Mouse (Mus musculus): ENCODE results near the gene Otoa.

Gene Otoa

DNA sequence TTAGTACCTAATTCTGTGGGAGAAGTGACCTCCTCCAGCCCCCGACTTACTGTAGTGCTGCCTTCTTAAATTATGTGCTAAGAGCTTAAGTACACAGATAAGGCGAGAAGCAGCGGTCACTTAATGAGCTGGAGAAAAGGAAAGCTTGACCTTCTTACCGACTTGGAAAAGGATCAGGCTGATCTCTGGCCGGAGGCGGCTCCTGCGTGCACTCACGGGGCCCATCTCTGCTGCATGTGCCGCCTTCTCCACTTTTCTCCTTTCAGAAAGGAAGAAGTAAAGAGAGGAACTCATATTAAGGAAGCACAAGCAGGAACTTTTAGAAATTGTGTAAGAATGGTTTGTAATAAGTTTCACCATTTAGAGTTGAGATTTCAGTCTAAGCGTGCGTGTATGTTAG, 7.2 kb upstream of the Otoa start, which contains the start of gene Igsf6:
Igsf6 (minus strand) TSS at position 292 of the 400 bp plus-strand sequence.
- Histone ChIP-seq H3K9me3 (ENCODE audit: low read length) (no peaks in the 10 kb centered on the region), H3K4me1 (replicated peaks; ENCODE audit: low read depth, low read length) (peaks cover 6% of the 10 kb centered on the region)
- TF ChIP-seq POU5F1 (IDR thresholded peaks at IDR 0.05; ENCODE audit: borderline replicate concordance, low read length) (no peak), NANOG (IDR thresholded peaks at IDR 0.05; ENCODE audit: borderline replicate concordance, low read length) (no peak), CTCF (conservative IDR thresholded peaks at IDR 0.05; ENCODE audit: low read length) (no peak)

DNA sequence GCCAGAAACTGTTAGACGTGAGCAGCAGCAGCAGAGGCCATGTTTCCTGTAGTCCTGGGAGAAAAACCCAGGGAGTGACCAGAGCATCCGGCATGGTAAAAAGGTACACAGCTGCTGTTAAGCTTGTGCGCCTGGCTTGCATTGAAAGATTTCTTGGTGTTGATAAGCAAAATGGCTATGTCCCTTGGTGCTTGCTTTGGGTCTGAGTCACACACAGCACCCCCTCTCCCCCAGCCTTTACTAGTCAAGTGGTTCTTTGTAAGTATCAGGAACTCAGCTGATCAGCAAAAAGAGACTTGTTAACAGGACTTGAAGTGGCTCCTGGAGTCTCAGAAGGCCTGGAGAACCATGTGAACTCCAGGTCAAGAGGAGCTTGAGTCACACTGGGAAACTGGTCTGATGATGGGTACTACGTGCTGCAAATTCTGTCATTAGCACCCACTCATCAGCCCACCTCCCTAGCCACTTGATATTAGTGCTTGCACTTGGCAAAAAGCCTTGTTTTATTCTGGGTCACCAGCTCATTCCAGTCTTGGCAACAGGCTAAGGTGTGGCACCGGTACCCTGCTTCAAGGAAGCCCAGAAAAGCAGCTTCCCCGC, 6.5 kb upstream of the Otoa start:
- peaks cover 61% of the 10 kb centered on the region for H3K36me3 ChIP-seq (ENCODE audit: insufficient read depth, low read length)
- H3K4me1 ChIP-seq (replicated peaks; ENCODE audit: low read depth, low read length) = peaks cover 6% of the 10 kb centered on the region
- TF ChIP-seq POU5F1 (IDR thresholded peaks at IDR 0.05; ENCODE audit: borderline replicate concordance, low read length) = no peak
- no peak for TF ChIP-seq CTCF (conservative IDR thresholded peaks at IDR 0.05; ENCODE audit: low read length)
- no peak for TF ChIP-seq NANOG (IDR thresholded peaks at IDR 0.05; ENCODE audit: borderline replicate concordance, low read length)
- H3K27me3 ChIP-seq (ENCODE audit: insufficient read depth, low read length) = no peaks in the 10 kb centered on the region
- no peaks in the 10 kb centered on the region for H3K9me3 ChIP-seq (ENCODE audit: low read length)
- H3K4me3 ChIP-seq (replicated peaks; ENCODE audit: low read length) = no peak overlapping the region

More for the DNA sequence above, 7.2 kb upstream of the Otoa start, which contains the start of gene Igsf6:
- Histone ChIP-seq H3K36me3 (ENCODE audit: insufficient read depth, low read length) (peaks cover 64% of the 10 kb centered on the region), H3K27me3 (ENCODE audit: insufficient read depth, low read length) (no peaks in the 10 kb centered on the region), H3K4me3 (replicated peaks; ENCODE audit: low read length) (no peak within 1 kb of the TSS)

DNA sequence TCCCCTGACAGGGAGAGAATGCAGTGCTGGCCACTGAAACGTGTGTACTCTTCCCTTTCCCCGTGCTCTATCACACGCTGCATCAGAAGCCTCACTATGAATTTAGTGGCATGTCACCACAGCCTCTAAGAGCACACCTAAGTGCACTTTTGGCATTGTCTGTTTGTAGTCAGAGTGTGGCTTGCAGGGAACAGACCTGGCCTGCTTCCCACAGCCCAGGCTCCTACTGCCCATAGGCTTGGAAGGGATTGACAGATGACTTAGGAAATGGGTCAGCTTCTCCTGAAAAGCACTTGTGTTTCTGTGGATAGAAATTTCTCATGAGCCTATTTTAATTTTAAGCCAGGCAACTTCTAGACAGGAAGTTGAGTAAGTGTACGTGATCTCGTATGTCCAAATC, 6.0 kb upstream of the Otoa start:
- no peaks in the 10 kb centered on the region for H3K9me3 ChIP-seq (ENCODE audit: low read length)
- TF ChIP-seq POU5F1 (IDR thresholded peaks at IDR 0.05; ENCODE audit: borderline replicate concordance, low read length) (no peak), NANOG (IDR thresholded peaks at IDR 0.05; ENCODE audit: borderline replicate concordance, low read length) (no peak), CTCF (conservative IDR thresholded peaks at IDR 0.05; ENCODE audit: low read length) (no peak)
- peaks cover 6% of the 10 kb centered on the region for H3K4me1 ChIP-seq (replicated peaks; ENCODE audit: low read depth, low read length)
- H3K36me3 ChIP-seq (ENCODE audit: insufficient read depth, low read length) = peaks cover 56% of the 10 kb centered on the region
- H3K27me3 ChIP-seq (ENCODE audit: insufficient read depth, low read length) = no peaks in the 10 kb centered on the region
- H3K4me3 ChIP-seq (replicated peaks; ENCODE audit: low read length) = no peak overlapping the region

DNA sequence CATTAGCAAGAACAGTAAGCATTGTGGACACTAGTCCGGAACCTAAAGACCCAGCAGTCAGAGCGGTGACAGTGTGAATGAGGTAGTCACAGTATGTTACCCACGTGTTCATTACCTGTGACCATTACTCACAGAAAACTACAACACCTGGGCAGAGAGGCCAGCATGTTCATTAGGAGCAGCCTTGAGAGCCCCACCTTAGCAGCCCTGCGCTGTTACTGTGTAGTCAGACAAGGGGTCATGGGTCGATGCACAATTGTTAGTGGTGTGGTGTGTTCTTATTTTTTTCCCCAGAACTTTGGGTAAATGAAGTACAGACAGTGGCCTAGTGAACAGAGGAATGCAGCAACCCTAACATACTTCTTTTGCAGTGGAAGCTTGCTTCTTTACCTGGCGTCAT, 4.1 kb upstream of the Otoa start:
- H3K27me3 ChIP-seq (ENCODE audit: insufficient read depth, low read length) = no peaks in the 10 kb centered on the region
- no peaks in the 10 kb centered on the region for H3K9me3 ChIP-seq (ENCODE audit: low read length)
- TF ChIP-seq CTCF (conservative IDR thresholded peaks at IDR 0.05; ENCODE audit: low read length) (no peak), NANOG (IDR thresholded peaks at IDR 0.05; ENCODE audit: borderline replicate concordance, low read length) (no peak), POU5F1 (IDR thresholded peaks at IDR 0.05; ENCODE audit: borderline replicate concordance, low read length) (no peak)
- H3K4me1 ChIP-seq (replicated peaks; ENCODE audit: low read depth, low read length) = peaks cover 6% of the 10 kb centered on the region
- H3K4me3 ChIP-seq (replicated peaks; ENCODE audit: low read length) = no peak overlapping the region
- H3K36me3 ChIP-seq (ENCODE audit: insufficient read depth, low read length) = peaks cover 37% of the 10 kb centered on the region

DNA sequence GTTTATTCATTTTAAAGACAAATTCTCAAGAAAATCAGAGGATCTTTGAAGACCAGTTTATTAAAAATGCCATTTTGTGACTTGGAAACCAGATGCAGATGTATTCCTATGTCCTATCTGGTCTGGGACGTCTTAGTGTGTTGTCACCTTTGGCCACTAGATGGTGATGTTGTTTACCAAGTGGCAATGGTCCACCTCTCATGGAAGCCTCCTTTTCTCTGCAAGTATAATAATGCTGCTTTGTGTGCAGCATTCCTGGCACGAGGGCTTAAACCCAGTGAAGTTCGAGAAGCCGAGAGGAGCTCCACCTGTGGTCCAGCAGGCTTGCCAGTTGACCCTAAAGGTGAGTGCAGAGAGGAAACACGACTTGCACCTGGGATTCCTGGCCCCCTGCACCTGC, 3.6 kb upstream of the Otoa start:
- Histone ChIP-seq H3K9me3 (ENCODE audit: low read length) (no peaks in the 10 kb centered on the region), H3K4me3 (replicated peaks; ENCODE audit: low read length) (no peak overlapping the region), H3K4me1 (replicated peaks; ENCODE audit: low read depth, low read length) (peaks cover 6% of the 10 kb centered on the region), H3K36me3 (ENCODE audit: insufficient read depth, low read length) (peaks cover 36% of the 10 kb centered on the region), H3K27me3 (ENCODE audit: insufficient read depth, low read length) (no peaks in the 10 kb centered on the region)
- TF ChIP-seq NANOG (IDR thresholded peaks at IDR 0.05; ENCODE audit: borderline replicate concordance, low read length) (no peak), CTCF (conservative IDR thresholded peaks at IDR 0.05; ENCODE audit: low read length) (peak; percentile 67)

DNA sequence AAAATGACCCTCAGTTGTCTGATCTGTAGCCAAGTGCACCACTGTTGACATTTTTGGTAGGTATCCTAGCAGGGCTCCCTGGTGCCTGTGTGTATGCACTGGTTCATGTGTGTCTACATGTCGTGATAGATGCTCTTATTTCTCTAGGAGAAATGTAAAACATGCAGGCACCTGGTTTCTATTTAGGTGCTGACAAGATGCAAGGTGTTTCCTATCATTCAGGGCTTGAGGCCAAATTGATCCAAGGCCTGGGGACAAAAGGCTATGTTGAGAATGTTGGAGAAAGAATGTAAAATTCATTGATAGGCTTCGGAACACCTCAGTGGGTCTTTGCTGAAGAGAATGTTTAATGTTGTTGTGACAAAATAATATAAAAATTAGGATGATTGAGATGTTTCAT, 366 bp downstream of the Otoa start:
- no peak for TF ChIP-seq NANOG (IDR thresholded peaks at IDR 0.05; ENCODE audit: borderline replicate concordance, low read length)
- TF ChIP-seq CTCF (conservative IDR thresholded peaks at IDR 0.05; ENCODE audit: low read length) = no peak
- TF ChIP-seq POU5F1 (IDR thresholded peaks at IDR 0.05; ENCODE audit: borderline replicate concordance, low read length) = no peak
- Histone ChIP-seq H3K9me3 (ENCODE audit: low read length) (no peaks in the 10 kb centered on the region), H3K36me3 (ENCODE audit: insufficient read depth, low read length) (peaks cover 12% of the 10 kb centered on the region), H3K27me3 (ENCODE audit: insufficient read depth, low read length) (no peaks in the 10 kb centered on the region), H3K4me1 (replicated peaks; ENCODE audit: low read depth, low read length) (peaks cover 10% of the 10 kb centered on the region), H3K4me3 (replicated peaks; ENCODE audit: low read length) (no peak overlapping the region)

DNA sequence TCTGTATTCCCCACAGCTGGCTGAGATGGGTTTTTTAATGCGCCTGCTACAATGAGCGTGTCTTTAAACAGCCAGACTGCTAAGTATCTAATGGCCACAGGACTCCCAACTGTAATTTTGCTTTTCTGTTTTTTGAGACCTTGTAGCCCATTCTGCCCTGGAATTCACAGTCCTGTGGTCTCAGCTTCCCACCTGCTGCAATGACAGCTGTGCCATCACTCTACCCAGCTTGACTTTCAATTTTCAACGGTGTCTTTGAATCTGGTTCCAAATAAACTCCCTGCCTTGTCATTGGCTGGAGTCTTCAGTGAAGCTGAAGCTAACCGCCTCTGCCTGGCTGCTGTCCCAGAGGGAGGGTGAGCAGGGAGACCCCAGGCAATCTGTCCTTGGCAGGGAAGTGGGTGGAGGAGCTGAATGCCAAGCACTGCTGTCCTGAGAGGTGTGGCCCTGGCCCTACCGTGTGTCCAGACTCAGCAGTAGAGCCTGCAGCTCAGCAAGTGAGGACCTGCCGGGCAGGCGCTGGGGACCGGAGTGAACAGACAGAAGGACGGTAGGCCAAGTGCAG, 1.6 kb downstream of the Otoa start:
- Histone ChIP-seq H3K4me1 (replicated peaks; ENCODE audit: low read depth, low read length) (peaks cover 7% of the 10 kb centered on the region), H3K4me3 (replicated peaks; ENCODE audit: low read length) (no peak overlapping the region), H3K9me3 (ENCODE audit: low read length) (no peaks in the 10 kb centered on the region), H3K27me3 (ENCODE audit: insufficient read depth, low read length) (no peaks in the 10 kb centered on the region), H3K36me3 (ENCODE audit: insufficient read depth, low read length) (0 out of 2 replicates have a peak, but pooled peaks cover 4% of the 10 kb centered on the region)
- no peak for TF ChIP-seq POU5F1 (IDR thresholded peaks at IDR 0.05; ENCODE audit: borderline replicate concordance, low read length)

DNA sequence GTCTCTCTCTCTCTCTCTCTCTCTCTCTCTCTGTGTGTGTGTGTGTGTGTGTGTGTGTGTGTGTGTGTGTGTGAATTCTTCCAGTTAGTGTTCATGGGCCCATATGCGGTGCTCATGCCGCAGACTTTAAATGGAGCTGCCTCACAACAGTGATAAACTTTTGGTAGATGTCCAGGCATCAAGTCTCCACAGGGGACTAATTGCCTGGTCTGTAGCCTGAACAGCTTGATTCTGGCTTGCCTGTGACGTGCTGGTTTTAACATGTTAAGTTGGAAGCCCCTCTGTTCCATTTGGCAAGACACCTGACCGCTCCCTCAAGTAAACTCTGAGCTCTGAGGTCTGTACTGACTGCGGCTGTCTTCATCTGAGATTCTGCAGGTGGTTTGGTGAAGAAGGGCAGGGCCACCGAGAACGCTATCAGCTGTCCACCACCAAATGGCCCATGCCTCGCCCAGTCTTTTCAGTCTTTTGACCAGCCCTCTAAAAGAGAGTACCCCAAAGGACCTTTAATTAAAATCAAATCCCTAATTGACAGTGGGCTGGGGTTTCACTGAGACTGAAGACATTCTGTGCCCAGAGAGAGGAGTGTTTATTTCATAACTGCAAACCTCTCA, 3.5 kb downstream of the Otoa start:
- no peak for TF ChIP-seq CTCF (conservative IDR thresholded peaks at IDR 0.05; ENCODE audit: low read length)
- 0 out of 2 replicates have a peak, but pooled peaks have one; percentile 11 for TF ChIP-seq NANOG (IDR thresholded peaks at IDR 0.05; ENCODE audit: borderline replicate concordance, low read length)
- Histone ChIP-seq H3K36me3 (ENCODE audit: insufficient read depth, low read length) (no peaks in the 10 kb centered on the region), H3K9me3 (ENCODE audit: low read length) (no peaks in the 10 kb centered on the region), H3K4me1 (replicated peaks; ENCODE audit: low read depth, low read length) (peaks cover 4% of the 10 kb centered on the region; the same call in 1 of the 2 replicates), H3K27me3 (ENCODE audit: insufficient read depth, low read length) (peaks cover 3% of the 10 kb centered on the region; the same call in 1 of the 2 replicates), H3K4me3 (replicated peaks; ENCODE audit: low read length) (no peak overlapping the region)
